Mouse (Mus musculus) embryonic fibroblast, embryonic 13.5 days (primary cell): Measurements from ENCODE around the gene Afg1l.

Source experiments
- CTCF ChIP-seq: IDR thresholded peaks from 2 replicates; pipeline ENCODE4 v1.5.1; 2011; ENCODE audit warnings: mild to moderate bottlenecking, control low read depth, low read length, moderate library complexity, borderline replicate concordance; ENCODE audit not compliant: insufficient read depth
- POLR2A ChIP-seq: IDR thresholded peaks from 2 replicates; pipeline ENCODE4 v1.6.1; 2011; ENCODE audit warnings: low read depth, mild to moderate bottlenecking, control low read depth, low read length, moderate library complexity

DNA sequence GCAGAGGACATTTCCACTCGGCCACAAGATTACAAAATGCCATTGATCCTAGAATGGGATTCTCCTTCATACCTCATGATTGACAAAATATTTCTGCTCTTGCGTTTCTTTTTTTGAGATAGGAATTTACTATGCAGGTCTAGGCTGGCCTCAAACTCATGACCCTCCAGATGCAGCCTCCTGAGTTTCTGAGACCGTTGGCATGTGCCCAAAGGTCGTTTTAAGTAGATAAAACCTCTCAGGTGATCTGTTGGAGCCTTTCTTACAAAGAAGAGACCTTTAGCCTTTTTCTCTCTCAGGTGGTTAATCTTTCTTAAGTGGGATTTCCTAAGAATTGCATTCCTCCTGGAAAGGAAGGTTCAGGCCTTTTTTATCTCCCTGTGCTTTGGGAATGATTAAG lies 14.6 kb upstream of the Afg1l start:
- TF ChIP-seq CTCF (no peak), POLR2A (no peak)
